Mouse (Mus musculus): ENCODE measurements around the gene Zfp592. TPM values are rescaled to one million over a fixed set of nuclear protein-coding genes. Genes with fewer than 3 reads are reported as not detected.
A peak's percentile ranks its signal among the peaks of the same experiment; 100 is the strongest.

The Zfp592 gene
- polyA plus RNA-seq, 1 experiment from 2014 or later = 12.8 TPM

DNA sequence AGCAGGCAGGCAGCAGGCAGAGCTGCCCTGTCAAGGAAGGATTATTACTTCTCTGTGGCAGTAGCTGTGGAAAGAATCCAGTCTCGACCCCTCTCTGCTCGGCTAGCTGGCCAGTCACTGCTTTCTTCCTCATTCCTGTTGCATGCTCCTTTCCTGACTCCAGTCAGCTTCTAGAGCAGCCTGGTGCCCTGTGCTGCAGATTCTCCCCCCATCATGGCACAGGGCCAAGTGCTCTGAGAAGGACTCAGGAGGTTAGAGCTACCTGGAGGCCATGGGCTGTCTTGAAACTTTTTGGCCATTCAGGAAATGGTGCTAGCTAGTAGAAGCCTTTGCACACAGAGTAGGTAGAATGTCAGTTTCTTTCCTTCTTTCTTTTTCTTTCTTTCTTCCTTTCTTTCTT is 46.2 kb downstream of the Zfp592 start:
- H3K4me1 ChIP-seq = no peaks in the 10 kb centered on the region
- H3K4me2 ChIP-seq (replicated peaks) = no peak overlapping the region
- H3K9me3 ChIP-seq (replicated peaks) = no peaks in the 10 kb centered on the region
- H3K27me3 ChIP-seq = no peaks in the 10 kb centered on the region
- H3K36me3 ChIP-seq = peaks cover 65% of the 10 kb centered on the region
- no peak for ATAC-seq (ENCODE audit: low FRiP score)
- H3K9ac ChIP-seq = no peak overlapping the region
- 83% methylated on average over 2 of the region's 2 CpGs for WGBS
- no peak overlapping the region for H3K4me3 ChIP-seq
- no peak overlapping the region for H3K27ac ChIP-seq

DNA sequence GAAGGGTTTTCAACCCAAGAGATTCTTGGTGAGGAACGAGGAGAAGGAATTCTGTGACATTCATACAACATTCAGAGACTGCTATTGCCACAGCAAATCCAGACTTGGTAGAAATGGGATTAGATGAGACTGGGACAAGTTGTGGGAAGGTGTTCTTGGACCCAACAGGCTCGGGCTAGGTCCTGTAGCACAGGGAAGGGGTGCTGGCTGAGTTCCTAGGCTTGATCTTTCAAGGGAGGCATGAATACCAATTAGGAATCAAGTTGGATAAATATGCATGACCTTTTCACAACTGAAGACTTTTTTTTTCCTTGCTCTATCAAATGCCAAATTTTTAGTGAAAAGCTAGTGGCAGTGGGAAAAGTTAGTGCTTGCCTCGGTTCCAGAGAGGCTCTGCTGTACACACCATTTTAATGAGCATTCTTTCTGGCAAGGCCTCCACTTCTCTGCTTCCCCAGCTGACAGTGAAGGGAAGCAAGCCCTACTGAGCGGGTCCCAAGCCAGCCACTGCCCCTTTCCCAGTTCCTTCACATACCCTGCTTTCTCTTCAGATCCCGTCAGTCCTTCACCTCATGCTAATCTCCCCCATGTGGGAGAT is 49.6 kb downstream of the Zfp592 start:
- ATAC-seq (ENCODE audit: low FRiP score) = no peak
- H3K9ac ChIP-seq = no peak overlapping the region
- H3K27ac ChIP-seq = no peak overlapping the region
- no peaks in the 10 kb centered on the region for H3K27me3 ChIP-seq
- no peaks in the 10 kb centered on the region for H3K4me1 ChIP-seq
- no peaks in the 10 kb centered on the region for H3K9me3 ChIP-seq (replicated peaks)
- H3K4me2 ChIP-seq (replicated peaks) = no peak overlapping the region
- 81% methylated on average over 5 of the region's 5 CpGs for WGBS
- peaks cover 53% of the 10 kb centered on the region for H3K36me3 ChIP-seq
- no peak overlapping the region for H3K4me3 ChIP-seq

DNA sequence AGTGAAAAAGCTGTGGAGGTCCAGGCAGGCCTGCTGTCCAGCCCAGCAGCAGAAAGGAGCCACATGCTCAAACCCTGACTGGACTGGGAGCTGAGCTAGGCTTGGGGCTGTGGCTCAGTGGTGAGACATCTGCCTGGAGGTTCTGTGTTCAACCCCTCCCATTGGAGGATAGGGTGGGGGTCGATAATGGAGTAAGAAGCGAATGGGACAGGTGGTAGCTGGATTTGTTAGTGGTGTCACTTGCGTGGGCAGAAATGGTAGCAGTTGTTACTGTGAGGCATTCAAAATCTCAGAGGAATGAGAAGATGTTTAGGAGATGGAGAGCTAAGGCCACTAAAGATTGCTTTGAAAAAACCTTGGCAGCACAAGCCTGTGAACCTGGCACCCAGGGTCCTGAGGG is 54.4 kb downstream of the Zfp592 start:
- ATAC-seq (ENCODE audit: low FRiP score) = no peak

DNA sequence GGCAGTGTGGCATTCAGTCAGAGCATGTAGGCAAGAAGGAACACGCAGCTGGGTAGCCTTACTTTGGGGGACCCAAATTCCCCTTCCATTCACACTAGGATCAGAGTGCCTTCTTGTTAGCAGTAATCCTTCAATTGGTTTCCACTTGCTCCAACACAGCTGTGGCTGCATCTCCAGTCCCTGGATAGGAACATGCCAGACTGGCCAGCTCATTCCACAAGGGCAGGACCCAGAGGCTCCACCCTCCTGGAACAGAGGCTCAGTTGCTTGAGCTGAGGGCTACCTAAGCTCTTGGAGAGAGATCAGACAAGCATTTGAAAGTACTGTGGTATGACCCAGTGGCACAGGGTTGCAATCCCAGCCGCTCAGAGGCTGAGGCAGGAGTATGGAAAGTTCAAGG is 55.0 kb downstream of the Zfp592 start:
- no peak overlapping the region for H3K4me2 ChIP-seq (replicated peaks)
- no peaks in the 10 kb centered on the region for H3K9me3 ChIP-seq (replicated peaks)
- H3K27me3 ChIP-seq = no peaks in the 10 kb centered on the region
- H3K27ac ChIP-seq = no peak overlapping the region
- WGBS = 89% methylated on average over 2 of the region's 2 CpGs
- no peak overlapping the region for H3K4me3 ChIP-seq
- 0 out of 2 replicates have a peak, but pooled peaks cover 3% of the 10 kb centered on the region for H3K36me3 ChIP-seq
- H3K4me1 ChIP-seq = no peaks in the 10 kb centered on the region
- no peak for ATAC-seq (ENCODE audit: low FRiP score)
- no peak overlapping the region for H3K9ac ChIP-seq

More for the DNA sequence above, 54.4 kb downstream of the Zfp592 start:
- Histone ChIP-seq H3K9ac (no peak overlapping the region), H3K9me3 (replicated peaks) (no peaks in the 10 kb centered on the region), H3K27me3 (no peaks in the 10 kb centered on the region), H3K27ac (no peak overlapping the region), H3K36me3 (peaks cover 7% of the 10 kb centered on the region), H3K4me3 (no peak overlapping the region), H3K4me2 (replicated peaks) (no peak overlapping the region), H3K4me1 (no peaks in the 10 kb centered on the region)
- WGBS = 91% methylated on average over 3 of the region's 3 CpGs

DNA sequence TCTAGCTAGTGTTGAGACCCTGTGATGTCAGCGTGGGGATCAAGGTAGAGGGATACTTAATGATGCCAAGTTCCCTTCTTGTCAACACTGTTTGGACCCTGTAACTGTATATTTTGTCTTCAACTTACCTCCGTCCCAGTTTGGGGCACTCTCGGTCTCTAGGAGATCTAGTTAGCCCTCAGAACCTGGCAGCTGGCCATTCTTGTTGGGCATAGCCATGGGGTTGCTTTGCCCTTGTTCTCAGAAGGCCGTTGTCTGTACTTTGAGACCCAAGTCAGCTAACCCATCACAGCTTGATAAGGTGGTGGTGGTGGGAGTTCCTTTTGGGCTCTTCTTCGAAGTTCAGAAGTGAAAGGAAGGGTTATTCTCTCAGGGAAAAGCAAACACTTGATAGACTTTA is 56.5 kb downstream of the Zfp592 start:
- H3K27ac ChIP-seq = no peak overlapping the region
- no peaks in the 10 kb centered on the region for H3K9me3 ChIP-seq (replicated peaks)
- no peaks in the 10 kb centered on the region for H3K36me3 ChIP-seq
- no peak overlapping the region for H3K4me2 ChIP-seq (replicated peaks)
- H3K27me3 ChIP-seq = no peaks in the 10 kb centered on the region
- H3K9ac ChIP-seq = no peak overlapping the region
- no peak overlapping the region for H3K4me3 ChIP-seq
- no peaks in the 10 kb centered on the region for H3K4me1 ChIP-seq
- WGBS = 76% methylated on average over 5 of the region's 5 CpGs
- ATAC-seq (ENCODE audit: low FRiP score) = no peak

DNA sequence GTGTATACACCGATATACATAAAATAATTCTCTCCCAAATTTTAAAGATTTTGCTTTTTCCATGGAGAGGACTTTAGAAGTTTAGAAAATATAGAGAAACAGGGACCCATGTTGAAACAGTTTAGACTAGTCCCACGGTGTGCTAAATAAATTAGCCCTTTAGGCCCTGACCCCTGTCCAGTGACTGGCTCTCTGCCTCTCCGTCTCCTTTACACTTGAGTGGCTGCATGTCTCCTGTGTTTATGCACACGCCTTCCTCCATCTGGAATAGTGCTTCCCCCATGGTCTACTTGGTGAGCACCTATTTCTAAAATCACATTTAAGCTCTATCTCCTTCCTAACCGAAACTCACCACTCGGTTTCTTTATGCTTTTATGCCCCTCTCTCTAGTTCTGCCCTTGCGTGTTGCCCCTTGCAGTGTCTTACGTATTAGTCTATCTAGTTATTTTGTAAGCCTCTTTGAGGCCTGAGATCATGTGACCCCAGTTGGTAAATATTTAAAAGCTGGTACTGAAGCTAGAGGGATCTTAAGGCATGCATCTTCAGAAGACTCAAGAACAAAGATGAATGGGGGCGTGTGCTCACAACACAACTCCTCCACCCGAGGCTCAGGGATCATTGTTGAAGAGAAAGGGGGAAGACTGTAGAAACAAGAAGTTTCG is 62.4 kb downstream of the Zfp592 start:
- no peak overlapping the region for H3K4me3 ChIP-seq
- H3K36me3 ChIP-seq = no peaks in the 10 kb centered on the region
- no peak overlapping the region for H3K9ac ChIP-seq
- peaks cover 5% of the 10 kb centered on the region; the same call in 1 of the 2 replicates for H3K27me3 ChIP-seq
- no peaks in the 10 kb centered on the region for H3K9me3 ChIP-seq (replicated peaks)
- peaks cover 3% of the 10 kb centered on the region for H3K4me1 ChIP-seq
- no peak for ATAC-seq (ENCODE audit: low FRiP score)
- H3K4me2 ChIP-seq (replicated peaks) = no peak overlapping the region
- H3K27ac ChIP-seq = no peak overlapping the region
- 80% methylated on average over 11 of the region's 11 CpGs for WGBS

DNA sequence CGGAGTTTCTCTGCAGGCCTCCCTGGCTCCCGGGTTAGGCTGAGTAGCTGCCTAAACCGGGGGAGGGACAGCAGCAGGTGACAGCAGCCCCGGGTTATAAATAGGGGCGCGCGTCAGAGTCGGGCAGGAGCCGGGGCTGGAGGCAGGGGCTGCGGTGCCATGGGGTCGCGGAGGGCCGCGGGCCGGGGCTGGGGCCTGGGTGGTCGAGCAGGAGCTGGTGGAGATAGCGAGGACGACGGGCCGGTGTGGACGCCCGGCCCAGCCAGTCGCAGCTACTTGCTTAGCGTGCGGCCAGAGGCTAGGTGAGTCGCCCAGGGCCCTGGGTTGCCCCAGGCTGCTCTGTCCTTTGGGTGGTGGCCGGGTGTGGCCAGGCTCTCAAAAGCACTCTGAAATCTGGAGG is 64.0 kb downstream of the Zfp592 start, which contains the start of gene Alpk3:
Gene Alpk3, plus strand, starts transcription at position 130 of the 400 bp plus-strand sequence.
- Histone ChIP-seq H3K4me1 (peaks cover 3% of the 10 kb centered on the region), H3K36me3 (no peaks in the 10 kb centered on the region), H3K4me2 (replicated peaks) (0 out of 2 replicates have a peak within 1 kb of the TSS, but pooled peaks have one; percentile 8), H3K27me3 (peaks cover 5% of the 10 kb centered on the region; the same call in 1 of the 2 replicates), H3K9ac (no peak within 1 kb of the TSS), H3K27ac (no peak within 1 kb of the TSS), H3K9me3 (replicated peaks) (no peaks in the 10 kb centered on the region), H3K4me3 (no peak within 1 kb of the TSS)
- 37% methylated on average over 26 of the region's 27 CpGs for WGBS
- ATAC-seq (ENCODE audit: low FRiP score) = no peak

DNA sequence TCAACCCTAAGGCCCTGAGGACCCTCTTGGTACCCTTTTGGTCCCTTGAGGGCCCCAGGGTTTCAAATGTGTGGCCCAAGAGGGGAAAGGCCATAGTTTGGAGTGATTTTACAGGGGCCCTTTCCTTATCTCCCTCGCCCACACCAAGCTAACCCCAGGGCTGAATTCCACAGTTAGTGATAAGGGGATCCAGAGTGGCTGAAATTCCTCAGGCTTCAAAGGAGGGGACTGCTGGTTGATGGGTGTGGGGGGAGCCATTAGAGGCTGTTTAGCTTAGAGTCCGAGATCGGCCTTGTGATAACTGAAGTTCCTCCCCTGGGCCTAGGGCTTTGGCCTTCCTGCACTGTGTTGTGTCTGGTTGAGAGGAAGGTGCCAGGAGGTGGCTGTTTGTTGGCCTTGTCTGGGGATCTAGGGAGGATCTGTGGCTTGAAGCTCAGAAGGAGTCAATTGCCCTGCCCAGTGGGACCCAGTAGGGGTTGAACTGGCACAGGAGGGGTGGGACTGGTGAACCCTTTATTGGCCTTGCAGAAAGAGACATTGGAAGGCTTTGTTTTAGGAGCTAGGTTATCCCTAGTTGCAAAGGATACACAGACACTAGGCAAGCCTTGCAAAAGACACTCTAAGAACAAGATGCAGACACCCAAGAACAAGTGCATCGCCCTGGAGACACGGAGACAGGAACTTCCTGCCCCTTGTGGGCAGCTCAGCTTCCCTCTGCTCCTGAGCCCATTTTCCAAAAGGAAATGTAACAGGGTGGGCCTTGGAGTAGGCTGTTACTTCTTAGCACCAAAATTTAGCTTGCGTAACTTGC is 64.6 kb downstream of the Zfp592 start:
- no peak for ATAC-seq (ENCODE audit: low FRiP score)
- no peak overlapping the region for H3K4me3 ChIP-seq
- peaks cover 3% of the 10 kb centered on the region for H3K4me1 ChIP-seq
- 0 out of 2 replicates have a peak overlapping the region, but pooled peaks have one; percentile 8 for H3K4me2 ChIP-seq (replicated peaks)
- peaks cover 5% of the 10 kb centered on the region; the same call in 1 of the 2 replicates for H3K27me3 ChIP-seq
- H3K9me3 ChIP-seq (replicated peaks) = no peaks in the 10 kb centered on the region
- no peaks in the 10 kb centered on the region for H3K36me3 ChIP-seq
- H3K27ac ChIP-seq = no peak overlapping the region
- H3K9ac ChIP-seq = no peak overlapping the region
- WGBS = 73% methylated on average over 6 of the region's 6 CpGs

DNA sequence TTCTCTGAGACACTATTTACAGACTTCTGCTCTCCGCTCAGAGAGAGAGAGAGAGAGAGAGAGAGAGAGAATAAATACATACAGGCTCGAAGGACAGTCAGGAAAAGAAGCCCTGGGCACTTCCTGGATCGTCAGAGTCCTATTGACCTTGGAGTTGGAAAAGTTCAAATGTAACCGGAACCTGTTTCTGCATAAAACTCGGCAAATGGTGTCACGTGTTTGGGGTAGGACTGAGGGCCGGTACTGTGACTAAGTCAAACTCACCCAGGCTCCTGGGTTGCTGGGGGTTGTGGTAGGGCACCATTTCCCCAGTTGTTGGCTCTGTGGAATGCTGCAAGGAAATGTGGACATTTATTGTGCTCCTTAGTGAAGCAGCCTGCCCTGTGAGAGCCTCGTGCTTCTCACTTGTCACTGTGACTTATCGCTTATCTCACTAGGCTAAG is 65.3 kb downstream of the Zfp592 start:
- H3K9ac ChIP-seq = no peak overlapping the region
- peaks cover 6% of the 10 kb centered on the region for H3K4me1 ChIP-seq
- no peak overlapping the region for H3K27ac ChIP-seq
- H3K36me3 ChIP-seq = no peaks in the 10 kb centered on the region
- no peak overlapping the region for H3K4me2 ChIP-seq (replicated peaks)
- no peak for ATAC-seq (ENCODE audit: low FRiP score)
- H3K4me3 ChIP-seq = no peak overlapping the region
- 69% methylated on average over 9 of the region's 9 CpGs for WGBS
- H3K27me3 ChIP-seq = peaks cover 5% of the 10 kb centered on the region; the same call in 1 of the 2 replicates
- H3K9me3 ChIP-seq (replicated peaks) = no peaks in the 10 kb centered on the region

DNA sequence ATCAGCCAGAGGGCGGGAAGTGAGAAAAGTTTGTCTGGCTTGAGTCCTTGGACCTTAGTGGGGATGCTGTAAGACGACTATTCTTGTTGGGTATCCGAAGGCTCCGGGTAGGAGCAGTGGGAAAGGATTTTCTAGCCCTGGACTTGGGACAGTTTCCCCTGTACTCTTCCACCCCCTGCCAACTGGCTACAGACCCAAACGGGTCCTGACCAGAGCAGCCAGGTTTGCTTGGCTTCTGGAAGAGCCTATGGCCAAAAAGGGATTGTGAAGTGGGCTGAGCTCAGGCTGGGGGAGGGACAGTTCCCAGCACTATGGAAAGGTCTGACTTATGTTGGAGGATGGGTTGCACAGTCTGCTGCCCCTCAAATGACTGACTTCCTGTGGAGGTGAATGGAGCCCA is 65.9 kb downstream of the Zfp592 start:
- ATAC-seq (ENCODE audit: low FRiP score) = no peak
- Histone ChIP-seq H3K9me3 (replicated peaks) (no peaks in the 10 kb centered on the region), H3K27me3 (peaks cover 5% of the 10 kb centered on the region; the same call in 1 of the 2 replicates), H3K27ac (no peak overlapping the region), H3K4me3 (no peak overlapping the region), H3K9ac (no peak overlapping the region), H3K4me1 (peaks cover 6% of the 10 kb centered on the region), H3K36me3 (no peaks in the 10 kb centered on the region), H3K4me2 (replicated peaks) (no peak overlapping the region)
- WGBS = 82% methylated on average over 5 of the region's 5 CpGs

DNA sequence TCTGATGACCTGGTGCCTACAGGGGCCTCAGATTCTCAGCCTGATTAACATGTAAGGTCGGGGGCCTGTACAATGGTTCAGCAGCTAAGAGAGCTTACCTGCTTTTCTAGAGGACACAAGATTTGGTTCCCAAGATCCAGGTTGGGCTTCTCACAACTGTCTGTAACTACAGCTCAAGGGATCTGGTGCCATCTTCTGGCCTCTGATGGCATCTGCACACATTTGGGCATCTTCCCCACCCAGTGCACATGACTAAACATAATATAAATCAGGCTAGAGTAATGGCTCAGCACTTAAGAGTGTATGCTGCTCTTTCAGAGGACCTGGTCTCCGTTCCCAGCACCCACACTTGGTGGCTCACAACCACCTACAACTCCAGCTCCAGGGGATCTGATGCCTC is 67.4 kb downstream of the Zfp592 start:
- no peaks in the 10 kb centered on the region for H3K9me3 ChIP-seq (replicated peaks)
- WGBS = 72% methylated on average over 2 of the region's 2 CpGs
- H3K4me2 ChIP-seq (replicated peaks) = no peak overlapping the region
- peaks cover 6% of the 10 kb centered on the region for H3K4me1 ChIP-seq
- H3K4me3 ChIP-seq = no peak overlapping the region
- H3K9ac ChIP-seq = no peak overlapping the region
- no peak for ATAC-seq (ENCODE audit: low FRiP score)
- H3K36me3 ChIP-seq = no peaks in the 10 kb centered on the region
- H3K27ac ChIP-seq = no peak overlapping the region
- peaks cover 5% of the 10 kb centered on the region; the same call in 1 of the 2 replicates for H3K27me3 ChIP-seq

DNA sequence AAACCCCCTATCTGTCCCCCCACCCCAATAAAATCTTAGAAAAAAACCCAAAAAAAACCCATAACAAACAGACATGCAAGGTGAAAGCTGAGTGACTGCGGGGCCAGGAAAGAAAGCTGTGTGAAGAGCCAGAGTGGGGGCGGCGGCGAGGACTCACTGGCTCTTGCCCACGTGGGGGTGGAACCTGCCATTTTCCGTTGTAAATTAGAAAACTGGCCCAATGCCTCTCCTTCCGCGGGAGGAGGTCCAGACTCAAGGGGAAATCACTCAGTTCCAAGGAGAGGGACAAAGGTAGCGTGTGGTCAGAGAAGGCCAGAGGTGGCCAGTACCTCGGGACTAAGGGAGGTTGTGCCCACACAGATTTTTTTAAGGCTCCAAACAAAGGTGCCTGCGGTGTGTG is 68.5 kb downstream of the Zfp592 start:
- Histone ChIP-seq H3K9me3 (replicated peaks) (no peaks in the 10 kb centered on the region), H3K9ac (no peak overlapping the region), H3K36me3 (no peaks in the 10 kb centered on the region), H3K4me3 (no peak overlapping the region), H3K4me1 (peaks cover 6% of the 10 kb centered on the region), H3K4me2 (replicated peaks) (no peak overlapping the region), H3K27ac (no peak overlapping the region), H3K27me3 (peaks cover 5% of the 10 kb centered on the region; the same call in 1 of the 2 replicates)
- 85% methylated on average over 11 of the region's 11 CpGs for WGBS
- no peak for ATAC-seq (ENCODE audit: low FRiP score)
